Mouse (Mus musculus): ENCODE measurements at regions not wholly inside any gene's neighbourhood (a gene's known extent, or its start where the extent isn't known, plus 50 kb on each side); places are given as distances from the start of the nearest gene placed in this dataset.

DNA sequence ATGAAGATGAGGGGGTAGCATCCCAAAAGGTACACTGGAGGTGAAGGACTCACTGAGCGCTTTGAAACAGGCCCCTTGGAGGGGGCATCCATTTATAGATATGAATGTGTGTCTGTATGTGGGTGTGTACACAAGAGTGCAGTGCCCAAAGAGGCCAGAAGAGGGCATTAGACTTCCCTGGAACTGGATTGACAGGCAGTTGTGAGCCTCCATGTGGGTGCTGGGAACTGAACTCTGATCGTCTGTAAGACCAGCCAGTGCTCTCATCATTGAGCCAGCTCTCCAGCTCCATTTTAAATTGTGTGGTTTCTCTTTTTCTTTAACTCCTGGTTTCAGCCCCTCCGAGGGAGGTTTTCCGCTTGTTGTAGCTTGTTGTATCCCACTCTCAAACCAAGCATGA lies 67.6 kb upstream of the 1700021F07Rik start:
- no peak for DNase-seq (ENCODE audit: low read depth, low spot score)

DNA sequence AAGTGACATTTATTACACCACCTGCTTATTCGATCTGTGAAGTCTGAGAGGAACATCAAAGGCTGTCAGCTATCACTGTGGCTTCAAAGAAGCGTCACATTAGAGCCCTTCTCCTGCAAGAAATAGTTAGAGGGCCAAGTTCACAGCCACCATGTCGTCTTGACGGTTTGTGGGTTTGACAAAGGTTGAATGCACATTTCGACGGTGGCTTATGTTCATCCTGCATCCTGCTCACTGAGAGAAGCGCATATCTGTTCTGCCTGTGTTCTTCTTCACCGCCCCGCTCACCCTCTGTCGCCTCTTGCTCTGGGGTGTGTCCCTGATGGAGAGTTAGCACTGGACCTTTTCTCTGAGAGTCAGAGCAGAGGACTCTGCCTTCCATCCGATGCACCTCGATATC lies 67.2 kb upstream of the 1700021F07Rik start:
- no peak for DNase-seq (ENCODE audit: low read depth, low spot score)

- DNase-seq (ENCODE audit: low read depth, low spot score): no peak
Observed at GRCm38 (mm10) chr2:173456083-173456482, 66.3 kb upstream of the 1700021F07Rik start.

DNA sequence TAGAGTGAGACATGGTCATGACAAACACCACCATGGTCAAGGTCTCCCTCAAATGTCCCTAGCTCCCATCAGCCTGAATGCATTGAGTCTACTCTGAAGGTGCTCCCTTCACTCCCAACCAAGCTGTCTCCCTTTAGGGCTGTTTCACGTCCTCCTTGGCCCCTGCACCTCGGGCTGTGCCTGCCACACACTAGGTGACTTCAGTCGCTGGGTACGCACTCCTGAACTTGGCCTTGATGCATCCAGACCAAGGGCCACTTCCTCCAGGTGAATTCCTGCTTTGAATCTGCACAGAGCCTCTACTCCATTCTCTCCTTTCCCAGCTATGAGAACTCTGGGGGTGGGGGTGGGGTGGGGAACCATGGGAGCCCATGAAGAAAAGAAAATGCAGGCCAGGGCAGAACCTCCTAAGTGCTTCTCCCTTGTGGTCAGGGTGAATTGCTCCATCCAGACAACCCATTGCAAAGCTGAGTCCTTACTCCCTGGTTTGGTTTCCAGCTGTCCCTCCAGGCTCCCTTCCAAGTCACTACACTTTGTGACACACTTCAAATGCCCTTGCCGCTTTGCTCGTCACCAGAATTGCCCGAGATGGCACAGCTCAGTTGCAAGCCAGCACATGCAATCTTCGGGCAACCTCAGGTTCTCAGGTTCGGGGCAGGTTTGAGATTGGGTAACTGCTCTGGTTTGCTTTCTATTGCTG lies 65.3 kb upstream of the 1700021F07Rik start:
- DNase-seq (ENCODE audit: low read depth, low spot score): no peak

DNA sequence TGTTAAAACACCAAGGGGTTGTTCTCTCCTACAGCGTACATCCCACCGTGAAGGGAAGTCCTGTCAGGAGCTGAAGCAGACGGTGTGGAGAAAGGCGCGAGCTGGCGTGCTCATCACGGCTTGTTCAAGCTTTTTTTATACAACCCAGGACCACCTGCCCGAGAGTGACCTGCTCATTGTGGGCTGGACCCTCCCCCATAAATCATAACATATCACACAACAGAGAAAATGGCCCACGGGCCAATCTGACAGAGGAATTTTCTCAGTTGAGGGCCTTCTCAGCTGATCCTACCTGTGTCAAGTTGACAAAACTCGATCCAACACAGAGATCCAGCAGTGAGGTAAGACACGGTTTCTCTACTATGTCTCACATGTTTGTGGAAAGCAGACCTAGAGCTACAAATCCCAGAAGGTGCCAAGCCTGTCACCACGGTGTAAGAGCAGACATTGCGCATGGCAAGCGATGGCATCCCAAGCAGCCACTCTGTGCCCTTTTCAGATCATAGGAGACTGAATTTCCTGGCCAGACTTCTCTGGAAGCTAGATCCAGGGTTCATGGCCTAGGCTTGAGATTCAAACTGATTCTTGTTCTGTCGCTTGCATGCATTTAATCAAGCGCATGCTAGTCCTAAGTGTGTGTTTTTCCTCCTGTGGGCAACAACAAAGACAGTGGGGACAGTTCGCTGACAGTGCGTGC lies 64.6 kb upstream of the 1700021F07Rik start:
- DNase-seq (ENCODE audit: low read depth, low spot score): no peak

GRCm38 (mm10) chr2:173458861-173459260 lies 63.5 kb upstream of the 1700021F07Rik start:
- DNase-seq (ENCODE audit: low read depth, low spot score): no peak

DNA sequence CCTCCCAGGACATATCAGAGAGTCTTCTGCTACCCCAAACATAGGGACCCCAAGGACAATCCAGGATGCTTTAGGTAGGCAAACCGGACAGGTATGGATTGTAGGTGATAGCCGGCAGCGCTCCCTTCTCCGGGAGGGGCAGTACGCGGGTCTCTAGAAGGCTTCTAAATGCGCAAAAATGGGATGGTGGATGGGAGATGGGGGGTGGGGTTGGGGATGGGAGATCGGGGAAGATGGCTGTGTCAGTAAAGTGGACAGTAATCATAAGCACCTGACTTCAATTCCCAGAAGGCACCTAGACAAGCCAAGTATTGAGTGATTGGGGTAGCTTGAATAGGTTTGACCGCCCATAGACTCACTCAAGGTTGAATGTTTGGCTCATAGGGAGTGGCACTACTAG lies 59.1 kb upstream of the 1700021F07Rik start:
- no peak for DNase-seq (ENCODE audit: low read depth, low spot score)

DNA sequence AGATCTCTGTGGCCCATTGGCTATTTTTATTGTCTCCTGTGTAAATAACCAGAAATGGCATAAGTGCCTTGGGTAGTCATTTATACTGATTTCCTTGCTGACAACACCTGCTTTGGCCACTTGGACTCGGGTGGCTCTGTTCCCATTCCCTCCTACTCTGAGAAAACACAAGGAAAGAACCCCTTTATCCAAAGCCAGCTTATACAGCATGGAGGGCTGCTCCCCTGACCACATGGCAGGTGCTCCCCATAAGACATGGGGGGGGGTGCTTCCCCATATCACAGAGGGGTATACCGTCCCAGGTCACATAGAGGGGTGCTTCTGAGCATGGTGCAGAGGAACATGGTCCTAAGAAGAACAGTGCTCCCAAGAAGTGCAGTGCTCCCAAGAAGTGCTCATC lies 57.8 kb upstream of the 1700021F07Rik start:
- DNase-seq (ENCODE audit: low read depth, low spot score): no peak

DNA sequence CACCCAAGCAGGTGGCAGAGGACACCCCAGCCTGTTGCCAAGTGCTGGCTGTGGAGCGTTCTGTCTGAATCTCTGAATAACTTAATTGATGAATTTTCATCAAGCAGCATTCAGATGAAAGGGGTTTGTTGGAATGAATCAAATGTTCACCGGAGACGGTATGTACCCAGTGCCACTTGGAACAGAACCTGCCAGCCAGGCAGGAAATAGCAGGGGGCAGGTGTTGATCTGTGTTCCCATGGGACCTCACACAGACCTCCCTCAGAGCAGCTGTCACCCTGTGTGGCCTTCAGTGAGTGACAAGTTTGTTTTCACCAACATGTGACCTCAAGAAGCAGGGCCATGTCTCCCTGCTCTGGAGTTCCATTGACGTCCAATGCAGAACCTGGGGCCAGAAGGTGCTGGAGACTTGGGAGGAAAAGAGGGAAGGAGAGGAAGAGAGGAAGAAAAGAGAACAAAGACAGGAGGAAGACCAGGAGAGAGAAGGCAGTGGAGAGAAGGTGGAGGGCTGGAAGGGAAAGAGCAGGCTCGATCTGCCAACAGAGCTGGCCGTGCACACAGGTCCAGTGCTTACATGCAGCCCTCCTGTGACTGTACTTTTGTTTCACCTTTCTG lies 57.3 kb upstream of the 1700021F07Rik start:
- DNase-seq (ENCODE audit: low read depth, low spot score): no peak

GRCm38 (mm10) chr2:173468136-173468535 lies 54.2 kb upstream of the 1700021F07Rik start:
- no peak for DNase-seq (ENCODE audit: low read depth, low spot score)

GRCm38 (mm10) chr2:173469756-173470155 lies 52.6 kb upstream of the 1700021F07Rik start:
- DNase-seq (ENCODE audit: low read depth, low spot score): no peak
